Mouse (Mus musculus) kidney, embryonic 15.5 days (tissue): ENCODE measurements around the gene Ly75. TPM values are rescaled to one million over a fixed set of nuclear protein-coding genes. Genes with fewer than 3 reads are reported as not detected.
A peak's percentile ranks its signal among the peaks of the same experiment; 100 is the strongest.

Source experiments
- ATAC-seq: fragments of 200-750 bp; cut with Nextera tagmentation; replicated peaks from 2 replicates; pipeline ENCODE4 v1.8.0; 2017; ENCODE audit warnings: moderate TSS enrichment; ENCODE audit not compliant: low FRiP score
- H3K27ac ChIP-seq: fragments of 300-500 bp; sonication (generic); 2 replicates; pipeline ENCODE4 v1.5.1; 2015; ENCODE audit warnings: mild to moderate bottlenecking, inconsistent platforms
- H3K27me3 ChIP-seq: fragments of 300-500 bp; sonication (generic); 2 replicates; pipeline ENCODE4 v1.6.1; 2015; ENCODE audit warnings: inconsistent platforms
- H3K36me3 ChIP-seq: fragments of 300-500 bp; sonication (generic); 2 replicates; pipeline ENCODE4 v1.6.1; 2015; ENCODE audit warnings: inconsistent platforms
- H3K4me1 ChIP-seq: fragments of 300-500 bp; sonication (generic); 2 replicates; pipeline ENCODE4 v1.6.1; 2015; ENCODE audit warnings: inconsistent platforms
- H3K4me2 ChIP-seq: fragments of 300-500 bp; sonication (generic); 2 replicates; pipeline ENCODE4 v1.6.1; 2015; ENCODE audit warnings: moderate library complexity, mild to moderate bottlenecking, inconsistent platforms
- H3K4me3 ChIP-seq: fragments of 300-500 bp; sonication (generic); replicated peaks from 2 replicates; pipeline ENCODE4 v1.5.1; 2015; ENCODE audit warnings: mild to moderate bottlenecking, inconsistent platforms
- H3K9ac ChIP-seq: fragments of 300-500 bp; sonication (generic); 2 replicates; pipeline ENCODE4 v1.6.1; 2015; ENCODE audit warnings: mild to moderate bottlenecking, inconsistent platforms
- H3K9me3 ChIP-seq: fragments of 300-500 bp; sonication (generic); replicated peaks from 2 replicates; pipeline ENCODE4 v1.6.1; 2016; ENCODE audit warnings: inconsistent platforms
- WGBS: fragments of 180-500 bp; shearing (Covaris S2); methylation state at CpG from one replicate; pipeline ENCODE4 v1.1.7; 2015; ENCODE audit warnings: mixed read lengths; 5-methylcytosine and 5-hydroxymethylcytosine counted together
- polyA plus RNA-seq: library from polyadenylated mRNA; unstranded; fragments of >200 nt; fragmentation: Nextera tagmentation; extraction: Ambion mirVana; gene quantifications from 2 replicates; pipeline ENCODE4 v1.2.1, GENCODE M21; 2015

The Ly75 gene
- polyA plus RNA-seq, 1 experiment from 2014 or later, result 3.5 TPM

DNA sequence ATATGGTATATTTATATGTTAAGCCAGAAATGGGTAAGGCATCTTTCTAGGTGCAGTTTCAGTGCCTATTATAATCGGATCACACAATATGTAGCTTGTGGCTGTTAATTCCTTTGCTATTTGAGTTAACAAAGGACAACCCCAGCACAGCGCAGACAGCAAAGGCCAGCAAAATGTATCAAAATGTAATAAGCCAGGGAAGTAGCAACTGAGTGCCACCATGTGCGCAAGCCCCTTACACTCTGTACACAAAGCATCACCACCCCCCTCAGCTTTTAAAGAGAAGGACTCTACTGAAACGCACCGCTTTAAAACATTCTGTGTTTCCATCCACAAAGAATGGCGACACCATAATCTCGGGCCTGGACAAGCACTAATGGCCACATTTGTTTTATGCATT lies 37.4 kb downstream of the Ly75 start:
- no peaks in the 10 kb centered on the region for H3K27me3 ChIP-seq
- WGBS, result 88% methylated on average over 7 of the region's 7 CpGs
- H3K9ac ChIP-seq, result no peak overlapping the region
- H3K36me3 ChIP-seq, result 0 out of 2 replicates have a peak, but pooled peaks cover 5% of the 10 kb centered on the region
- no peaks in the 10 kb centered on the region; the same call in 1 of the 2 replicates for H3K4me1 ChIP-seq
- ATAC-seq, result no peak
- no peak overlapping the region for H3K27ac ChIP-seq
- no peak overlapping the region for H3K4me3 ChIP-seq
- no peak overlapping the region for H3K4me2 ChIP-seq
- no peaks in the 10 kb centered on the region for H3K9me3 ChIP-seq

DNA sequence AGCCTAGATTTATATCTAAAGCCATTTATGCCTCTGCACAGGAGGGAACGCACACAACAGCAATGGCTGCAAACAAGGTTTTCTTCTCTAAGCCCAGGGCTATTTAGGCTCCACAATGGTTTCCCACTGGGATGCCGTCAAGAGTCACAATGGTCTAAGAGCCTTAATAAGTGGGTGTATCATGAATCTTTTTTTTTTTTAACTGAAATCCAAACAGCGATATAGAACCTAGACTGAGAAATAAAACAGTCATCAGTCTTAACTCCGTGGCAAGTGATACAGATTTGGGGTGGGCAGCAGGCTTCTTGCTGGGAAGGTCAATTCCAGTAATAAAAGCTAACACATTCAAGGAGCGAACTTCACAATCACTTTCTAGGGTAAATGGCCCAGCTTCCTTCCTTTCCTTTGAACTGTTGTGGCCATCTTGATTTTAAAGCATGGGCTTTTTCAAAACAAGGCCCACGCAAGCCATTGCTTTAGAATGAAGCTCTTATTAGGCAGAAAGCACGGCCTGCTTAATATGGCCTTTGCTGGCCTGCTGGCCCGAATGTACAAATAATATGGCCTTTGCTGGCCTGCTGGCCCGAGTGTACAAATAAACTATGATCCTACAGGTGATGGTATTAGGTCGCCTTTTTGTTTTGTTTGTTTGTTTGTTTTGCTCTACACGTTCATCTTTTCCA lies 39.4 kb downstream of the Ly75 start:
- ATAC-seq, result no peak
- Histone ChIP-seq H3K27me3 (no peaks in the 10 kb centered on the region), H3K4me2 (no peak overlapping the region), H3K4me1 (no peaks in the 10 kb centered on the region; the same call in 1 of the 2 replicates), H3K9me3 (no peaks in the 10 kb centered on the region), H3K9ac (no peak overlapping the region), H3K36me3 (no peaks in the 10 kb centered on the region), H3K4me3 (no peak overlapping the region), H3K27ac (no peak overlapping the region)
- WGBS, result 68% methylated on average over 11 of the region's 11 CpGs

DNA sequence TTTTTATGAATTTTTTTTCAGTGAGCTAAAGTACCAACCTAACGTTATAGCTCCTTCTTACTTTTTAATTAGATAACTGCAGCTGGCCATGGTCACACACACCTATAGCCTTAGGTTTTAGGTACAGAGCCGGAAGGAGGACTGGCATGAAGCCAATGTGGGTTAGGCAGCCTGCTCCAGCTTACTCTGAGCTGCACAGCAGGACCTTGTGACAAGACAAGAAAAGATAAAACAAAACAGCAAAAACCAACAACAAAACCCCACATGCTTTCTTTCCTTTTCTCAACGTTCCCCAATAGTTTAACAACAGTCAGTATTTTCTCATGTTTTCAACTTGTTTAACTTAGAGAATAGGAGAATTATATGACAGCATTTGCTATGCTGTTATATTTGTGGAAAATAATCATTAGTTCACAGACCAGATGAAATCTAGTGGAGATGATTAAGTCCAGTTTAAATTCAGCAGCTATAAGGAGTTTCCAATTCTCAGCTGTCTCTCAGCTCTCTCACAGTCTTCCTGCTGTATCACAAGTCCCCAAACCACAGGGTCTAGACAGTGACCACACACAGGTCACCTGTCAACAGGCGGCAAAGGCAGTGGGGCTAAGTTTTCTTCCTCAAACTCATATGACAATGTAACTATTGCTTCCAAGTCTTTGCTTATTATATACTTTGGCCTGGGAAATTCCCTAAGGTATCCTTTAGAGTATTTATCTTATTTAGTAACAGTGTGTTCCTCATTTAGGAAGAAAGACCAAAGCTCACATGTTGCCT lies 40.8 kb downstream of the Ly75 start:
- H3K27ac ChIP-seq, result no peak overlapping the region
- no peak for ATAC-seq
- H3K9ac ChIP-seq, result no peak overlapping the region
- H3K4me2 ChIP-seq, result no peak overlapping the region
- no peak overlapping the region for H3K4me3 ChIP-seq
- H3K36me3 ChIP-seq, result no peaks in the 10 kb centered on the region
- no peaks in the 10 kb centered on the region for H3K9me3 ChIP-seq
- WGBS, result 66% methylated on average over 4 of the region's 4 CpGs
- H3K27me3 ChIP-seq, result no peaks in the 10 kb centered on the region
- peaks cover 11% of the 10 kb centered on the region for H3K4me1 ChIP-seq

DNA sequence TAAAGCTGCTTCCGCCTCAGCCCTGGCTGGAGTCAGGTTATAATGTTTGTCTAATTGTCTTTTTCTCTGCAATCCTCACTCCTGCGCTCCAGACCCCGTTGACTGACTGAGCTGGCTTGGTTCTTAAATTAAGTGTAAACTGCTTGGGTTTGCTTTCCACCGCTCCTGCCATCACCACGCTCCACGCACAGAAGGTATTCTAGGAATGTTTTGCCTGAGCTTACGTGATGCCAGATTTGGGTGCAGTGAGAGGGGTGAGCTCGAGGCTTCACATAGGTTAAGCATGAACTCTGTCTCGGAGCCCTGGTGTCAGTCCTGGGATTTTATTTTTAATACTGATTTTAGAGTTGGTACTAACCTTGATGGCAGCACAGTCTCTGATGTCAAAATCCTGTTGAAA lies 45.2 kb downstream of the Ly75 start:
- Histone ChIP-seq H3K9me3 (no peaks in the 10 kb centered on the region), H3K9ac (no peak overlapping the region), H3K27me3 (no peaks in the 10 kb centered on the region), H3K4me2 (peak overlapping the region; percentile 19; the same call in 1 of the 2 replicates), H3K27ac (peak overlapping the region; percentile 67), H3K36me3 (no peaks in the 10 kb centered on the region), H3K4me1 (peaks cover 13% of the 10 kb centered on the region), H3K4me3 (no peak overlapping the region)
- WGBS, result 37% methylated on average over 9 of the region's 9 CpGs
- ATAC-seq, result peak; percentile 74; the same call in 1 of the 2 replicates

DNA sequence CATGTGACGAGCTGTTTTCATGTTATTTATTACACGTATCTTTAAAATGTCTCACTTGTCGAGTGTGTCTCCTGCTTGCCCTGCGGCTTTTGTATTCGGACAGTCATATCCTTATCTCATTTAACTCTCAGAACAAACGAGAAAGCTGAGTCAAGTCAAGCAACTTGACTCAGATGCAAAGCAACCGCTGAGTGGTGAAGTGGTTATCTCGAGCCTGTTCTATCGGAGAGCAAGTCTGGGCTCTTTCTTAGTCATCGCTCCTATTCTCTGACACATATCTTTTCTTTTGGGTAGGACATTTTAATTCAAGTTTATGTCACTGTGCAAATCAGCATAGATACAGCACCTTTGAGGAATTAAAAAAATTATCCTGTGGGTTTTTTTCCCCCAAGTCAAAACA lies 54.5 kb downstream of the Ly75 start:
- H3K4me1 ChIP-seq, result no peaks in the 10 kb centered on the region
- no peak overlapping the region for H3K9ac ChIP-seq
- no peak for ATAC-seq
- H3K9me3 ChIP-seq, result no peaks in the 10 kb centered on the region
- no peak overlapping the region for H3K4me2 ChIP-seq
- H3K4me3 ChIP-seq, result no peak overlapping the region
- H3K36me3 ChIP-seq, result 0 out of 2 replicates have a peak, but pooled peaks cover 2% of the 10 kb centered on the region
- WGBS, result 91% methylated on average over 10 of the region's 10 CpGs
- no peaks in the 10 kb centered on the region for H3K27me3 ChIP-seq
- no peak overlapping the region for H3K27ac ChIP-seq

DNA sequence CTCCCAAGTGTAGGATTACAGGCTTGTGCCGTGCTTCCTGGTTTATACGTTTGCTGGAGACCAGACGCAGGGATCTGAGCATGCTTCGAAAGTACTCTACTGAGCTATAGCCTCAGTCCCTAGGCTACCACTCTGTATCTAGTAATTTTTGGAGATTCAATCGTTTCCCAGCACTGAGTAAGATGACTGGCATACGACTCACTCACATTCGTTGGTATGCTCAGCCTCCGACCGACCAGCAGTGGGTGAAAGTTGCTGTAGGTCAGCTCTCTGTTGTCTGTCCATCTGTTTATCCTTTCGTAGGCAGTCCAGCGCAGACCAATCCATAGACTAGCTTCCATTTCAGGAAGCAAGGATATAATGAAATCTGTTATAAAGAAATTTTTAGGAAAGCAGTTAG lies 55.5 kb downstream of the Ly75 start:
- H3K4me2 ChIP-seq, result no peak overlapping the region
- no peaks in the 10 kb centered on the region for H3K27me3 ChIP-seq
- WGBS, result 86% methylated on average over 11 of the region's 11 CpGs
- no peak overlapping the region for H3K4me3 ChIP-seq
- no peaks in the 10 kb centered on the region for H3K9me3 ChIP-seq
- H3K4me1 ChIP-seq, result no peaks in the 10 kb centered on the region
- H3K27ac ChIP-seq, result no peak overlapping the region
- 0 out of 2 replicates have a peak, but pooled peaks cover 2% of the 10 kb centered on the region for H3K36me3 ChIP-seq
- no peak overlapping the region for H3K9ac ChIP-seq
- ATAC-seq, result no peak

DNA sequence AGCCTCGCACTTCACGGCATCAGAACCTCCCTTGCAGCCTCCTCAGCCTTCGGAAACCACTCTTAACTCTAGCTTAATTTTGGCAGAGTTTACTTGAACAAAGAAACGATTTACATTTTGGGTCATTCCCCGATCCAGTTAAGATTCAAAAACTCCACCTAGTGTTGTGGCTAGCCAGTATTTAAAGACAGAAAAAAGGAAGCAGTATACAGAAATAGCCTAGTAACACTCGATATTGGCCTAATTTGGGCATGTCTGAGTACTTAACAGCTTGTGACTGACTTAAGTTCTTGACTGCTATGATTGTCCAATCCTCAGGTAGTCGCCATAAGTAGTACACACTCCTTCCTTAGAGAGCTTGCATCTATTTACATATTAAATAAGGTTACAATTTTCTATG lies 56.2 kb downstream of the Ly75 start:
- no peak for ATAC-seq
- Histone ChIP-seq H3K9ac (no peak overlapping the region), H3K9me3 (no peaks in the 10 kb centered on the region), H3K27ac (no peak overlapping the region), H3K4me1 (no peaks in the 10 kb centered on the region), H3K27me3 (no peaks in the 10 kb centered on the region), H3K4me3 (no peak overlapping the region), H3K4me2 (no peak overlapping the region), H3K36me3 (0 out of 2 replicates have a peak, but pooled peaks cover 2% of the 10 kb centered on the region)
- 89% methylated on average over 7 of the region's 7 CpGs for WGBS

DNA sequence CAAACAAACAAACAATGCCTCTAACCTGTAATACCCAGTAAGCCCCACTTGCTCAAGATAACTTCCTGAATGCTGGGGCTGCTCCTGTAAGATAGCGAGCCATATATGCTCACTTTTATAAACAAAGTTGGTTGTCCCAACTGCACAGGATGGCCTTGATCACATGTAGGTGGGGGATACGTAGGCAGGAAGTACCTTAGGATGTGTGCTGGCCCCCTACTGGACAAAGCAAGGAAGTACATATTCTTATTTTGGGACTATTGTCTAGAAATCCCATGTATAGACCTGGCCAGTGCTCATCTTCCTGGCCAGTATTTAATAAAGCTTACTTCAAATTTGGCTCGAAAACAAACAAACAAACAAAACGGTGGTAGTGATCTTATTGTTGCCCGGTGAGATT lies 59.7 kb downstream of the Ly75 start:
- 81% methylated on average over 5 of the region's 5 CpGs for WGBS
- H3K9ac ChIP-seq, result no peak overlapping the region

DNA sequence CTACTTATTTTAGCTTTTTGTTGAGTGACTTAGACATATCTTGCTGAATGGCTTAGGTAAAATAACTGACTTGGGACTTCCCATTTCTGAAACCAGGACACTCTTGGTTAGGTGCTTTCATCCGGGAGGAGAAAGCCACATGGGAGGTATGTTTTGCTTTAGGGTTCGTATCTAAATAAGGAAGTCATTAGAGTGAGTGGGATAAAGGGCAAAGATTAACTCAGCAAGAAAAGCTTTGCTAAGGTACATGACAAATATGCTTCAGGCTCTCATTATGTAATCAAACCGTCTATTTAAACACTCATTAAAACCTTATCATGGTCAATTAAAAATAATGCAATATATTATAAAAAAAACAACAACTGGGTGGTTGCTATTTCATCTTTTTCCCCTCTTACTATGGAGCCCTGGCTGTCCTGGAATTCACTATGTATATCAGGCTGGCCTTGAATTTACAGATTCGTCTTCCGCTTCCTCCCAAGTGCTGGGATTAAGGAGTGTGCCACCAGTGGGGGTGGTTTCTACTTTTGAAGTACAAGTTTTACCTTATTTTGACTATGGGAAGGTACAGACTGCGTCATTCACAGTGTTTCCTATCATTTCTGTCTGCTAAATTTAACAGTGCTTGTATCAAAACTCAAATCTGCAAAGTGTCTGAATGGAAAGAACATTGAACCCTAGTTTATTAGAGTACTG lies 60.9 kb downstream of the Ly75 start:
- no peak overlapping the region for H3K4me3 ChIP-seq
- no peak overlapping the region for H3K4me2 ChIP-seq
- H3K9ac ChIP-seq, result no peak overlapping the region
- H3K9me3 ChIP-seq, result no peaks in the 10 kb centered on the region
- 0 out of 2 replicates have a peak, but pooled peaks cover 2% of the 10 kb centered on the region for H3K36me3 ChIP-seq
- no peaks in the 10 kb centered on the region for H3K27me3 ChIP-seq
- no peaks in the 10 kb centered on the region for H3K4me1 ChIP-seq
- no peak for ATAC-seq
- H3K27ac ChIP-seq, result no peak overlapping the region
- WGBS, result 58% methylated on average over 6 of the region's 6 CpGs

More for the DNA sequence above, 59.7 kb downstream of the Ly75 start:
- Histone ChIP-seq H3K36me3 (0 out of 2 replicates have a peak, but pooled peaks cover 2% of the 10 kb centered on the region), H3K4me2 (no peak overlapping the region), H3K4me3 (no peak overlapping the region), H3K27ac (no peak overlapping the region), H3K27me3 (no peaks in the 10 kb centered on the region), H3K4me1 (no peaks in the 10 kb centered on the region), H3K9me3 (no peaks in the 10 kb centered on the region)
- ATAC-seq, result no peak

DNA sequence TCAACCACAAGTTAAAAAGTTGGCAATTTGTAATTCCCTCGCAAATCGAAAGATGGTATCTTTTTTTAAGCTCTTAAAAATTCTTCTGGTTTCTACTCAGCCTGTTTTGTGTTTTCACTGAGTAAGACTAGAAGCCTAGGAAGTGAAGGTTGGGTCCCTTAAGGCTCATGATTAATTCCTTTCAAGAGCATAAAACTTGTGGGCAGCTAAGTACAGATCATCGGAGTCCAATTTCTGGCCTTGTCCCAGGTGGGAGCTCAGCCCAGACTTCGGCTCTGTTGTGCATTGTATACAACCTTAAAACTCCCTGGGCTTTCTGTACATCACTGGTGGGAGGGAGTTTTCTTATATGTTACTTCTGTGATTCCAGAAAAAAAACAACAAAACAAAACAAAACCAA lies 79.3 kb downstream of the Ly75 start:
- H3K4me3 ChIP-seq, result no peak overlapping the region
- H3K4me1 ChIP-seq, result no peaks in the 10 kb centered on the region
- ATAC-seq, result 0 out of 2 replicates have a peak, but pooled peaks have one; percentile 36
- H3K36me3 ChIP-seq, result 0 out of 2 replicates have a peak, but pooled peaks cover 3% of the 10 kb centered on the region
- no peak overlapping the region for H3K4me2 ChIP-seq
- H3K9me3 ChIP-seq, result no peaks in the 10 kb centered on the region
- 43% methylated on average over 4 of the region's 4 CpGs for WGBS
- no peak overlapping the region for H3K9ac ChIP-seq
- no peaks in the 10 kb centered on the region for H3K27me3 ChIP-seq
- H3K27ac ChIP-seq, result no peak overlapping the region

DNA sequence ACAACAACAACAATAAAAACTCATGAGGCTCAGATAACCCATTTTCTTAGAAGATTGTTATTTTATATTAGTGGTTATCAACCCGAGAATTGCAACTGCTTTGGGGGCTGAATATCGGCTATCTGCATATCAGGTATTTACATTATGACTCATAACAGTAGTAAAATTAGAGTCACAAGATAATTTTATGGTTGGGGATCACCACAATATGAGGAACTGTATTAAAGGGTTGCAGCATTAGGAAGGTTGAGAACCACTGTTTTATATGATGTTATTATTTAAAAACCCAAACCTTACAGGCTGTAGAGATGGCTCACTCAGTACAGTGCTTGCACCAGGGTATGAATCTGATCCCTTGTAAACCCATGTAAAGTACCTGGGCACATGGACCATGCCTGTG lies 83.8 kb downstream of the Ly75 start:
- no peak overlapping the region for H3K4me2 ChIP-seq
- no peaks in the 10 kb centered on the region for H3K27me3 ChIP-seq
- H3K4me1 ChIP-seq, result no peaks in the 10 kb centered on the region
- H3K36me3 ChIP-seq, result no peaks in the 10 kb centered on the region
- WGBS, result 87% methylated on average over 2 of the region's 2 CpGs
- H3K9ac ChIP-seq, result no peak overlapping the region
- H3K27ac ChIP-seq, result no peak overlapping the region
- no peaks in the 10 kb centered on the region for H3K9me3 ChIP-seq
- ATAC-seq, result no peak
- H3K4me3 ChIP-seq, result no peak overlapping the region

DNA sequence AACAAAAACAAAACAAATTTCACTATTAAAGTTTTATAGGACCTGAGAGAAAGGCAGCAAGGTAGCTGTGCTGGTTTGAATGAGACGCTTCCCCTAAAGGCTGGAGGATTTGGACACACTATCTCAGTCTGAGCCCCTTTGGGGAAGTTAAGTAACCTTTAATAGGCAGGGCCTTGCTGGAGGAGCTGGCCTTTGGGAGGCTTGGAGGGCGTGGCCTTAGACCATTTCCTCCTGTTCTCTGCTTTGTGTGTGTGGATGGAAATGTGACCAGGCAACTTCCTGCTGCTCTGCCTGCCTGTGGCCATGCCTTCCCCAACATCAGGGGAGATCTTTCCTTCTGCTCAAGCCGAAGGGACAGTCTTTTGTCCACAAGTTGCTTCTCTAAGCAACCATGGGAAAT lies 84.8 kb downstream of the Ly75 start:
- ATAC-seq, result no peak
- WGBS, result 73% methylated on average over 3 of the region's 3 CpGs
- H3K9me3 ChIP-seq, result no peaks in the 10 kb centered on the region
- H3K36me3 ChIP-seq, result no peaks in the 10 kb centered on the region
- no peaks in the 10 kb centered on the region for H3K4me1 ChIP-seq
- H3K27ac ChIP-seq, result no peak overlapping the region
- no peaks in the 10 kb centered on the region for H3K27me3 ChIP-seq
- no peak overlapping the region for H3K4me2 ChIP-seq
- no peak overlapping the region for H3K4me3 ChIP-seq
- H3K9ac ChIP-seq, result no peak overlapping the region
